Mouse (Mus musculus) small intestine, adult 2 months (tissue): Measurements from ENCODE around the gene Pip5k1c.

Experiments
- CTCF ChIP-seq: fragments of 200-500 bp; IDR thresholded peaks from 2 replicates; pipeline ENCODE4 v1.5.1; 2012; ENCODE audit warnings: low read depth, mild to moderate bottlenecking, control low read depth, inconsistent platforms, low read length, moderate library complexity, mixed read lengths; ENCODE audit not compliant: insufficient replicate concordance, insufficient read length; ENCODE audit errors: extremely low read depth
- POLR2A ChIP-seq: fragments of 200-500 bp; IDR thresholded peaks from 2 replicates; pipeline ENCODE4 v1.6.1; 2012; ENCODE audit warnings: low read depth, mild to moderate bottlenecking, control low read depth, inconsistent platforms, low read length, moderate library complexity

DNA sequence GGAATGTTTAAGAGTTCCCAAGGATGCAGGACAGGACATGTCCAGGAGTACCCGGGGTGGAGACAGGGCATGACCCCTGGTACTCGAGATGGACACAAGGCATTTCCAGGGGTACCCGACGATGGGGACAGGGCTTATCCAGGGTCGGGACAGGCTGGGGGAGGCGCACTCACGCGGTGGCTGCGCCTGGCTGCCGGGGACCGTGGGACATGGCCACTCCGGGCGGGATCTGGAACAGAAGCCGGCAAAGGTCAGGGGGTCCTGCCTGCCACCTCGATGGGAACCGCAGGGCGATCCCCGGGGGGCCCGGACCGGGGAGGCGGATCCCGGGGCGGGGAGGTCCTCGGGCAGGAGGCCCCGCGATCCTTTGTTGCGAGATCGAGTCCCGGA, 57.2 kb downstream of the Pip5k1c start:
- TF ChIP-seq CTCF (no peak), POLR2A (no peak)
